Mouse (Mus musculus) gastrocnemius, adult 2 months (tissue): ENCODE measurements around the gene Foxg1. TPM values are rescaled to one million over a fixed set of nuclear protein-coding genes. Genes with fewer than 3 reads are reported as not detected.

Source experiments
- DNase-seq: peaks from one replicate; pipeline ENCODE4 v3.0.0; 2022
- H3K27ac ChIP-seq: fragments of 200-600 bp; 2 replicates; pipeline ENCODE4 v1.8.1; 2022; ENCODE audit warnings: mild to moderate bottlenecking
- H3K4me3 ChIP-seq: fragments of 200-600 bp; 2 replicates; pipeline ENCODE4 v1.8.1; 2022; ENCODE audit warnings: mild to moderate bottlenecking, moderate library complexity
- CTCF ChIP-seq: fragments of 200-600 bp; IDR thresholded peaks from 2 replicates; pipeline ENCODE4 v1.8.1; 2022; ENCODE audit warnings: antibody characterized with exemption, mild to moderate bottlenecking, moderate library complexity
- intact Hi-C: fragments of 180-260 bp; cut with DNase I; formaldehyde crosslinking; loops from one replicate; pipeline ENCODE4 v1.15.1; 2025
- total RNA-seq, 2 experiments: library from RNA; stranded (reverse); gene quantifications; 2 replicates each; pipeline ENCODE4 v1.2.3; 2021

The Foxg1 gene
- total RNA-seq, 2 experiments from 2014 or later = not detected

GRCm38 (mm10) chr12:49400036-49400852 lies 17.8 kb downstream of the Foxg1 start:
- no peak overlapping the region for H3K27ac ChIP-seq
- no peak for DNase-seq
- H3K4me3 ChIP-seq = no peak overlapping the region
- intact Hi-C loops = no loop called here
- no peak for TF ChIP-seq CTCF

GRCm38 (mm10) chr12:49400853-49401118 lies 18.3 kb downstream of the Foxg1 start:
- no peak for DNase-seq
- no peak for TF ChIP-seq CTCF
- intact Hi-C loops = no loop called here
- Histone ChIP-seq H3K4me3 (peak overlapping the region; percentile 57), H3K27ac (no peak overlapping the region)

- no peak for TF ChIP-seq CTCF
- peak overlapping the region; percentile 57 for H3K4me3 ChIP-seq
- DNase-seq = no peak
- intact Hi-C loops = no loop called here
- H3K27ac ChIP-seq = no peak overlapping the region
Observed at GRCm38 (mm10) chr12:49401119-49401795, 18.8 kb downstream of the Foxg1 start.

GRCm38 (mm10) chr12:49401796-49402130 lies 19.3 kb downstream of the Foxg1 start:
- peak overlapping the region; percentile 57 for H3K4me3 ChIP-seq
- no peak for DNase-seq
- H3K27ac ChIP-seq = no peak overlapping the region
- intact Hi-C loops = no loop called here
- no peak for TF ChIP-seq CTCF

GRCm38 (mm10) chr12:49409833-49410232 lies 27.4 kb downstream of the Foxg1 start:
- intact Hi-C loops = no loop called here
- no peak for TF ChIP-seq CTCF

GRCm38 (mm10) chr12:49417963-49418362 lies 35.5 kb downstream of the Foxg1 start:
- intact Hi-C loops = no loop called here
- Histone ChIP-seq H3K27ac (no peak overlapping the region), H3K4me3 (no peak overlapping the region)
- no peak for DNase-seq
- TF ChIP-seq CTCF = no peak

More at GRCm38 (mm10) chr12:49409833-49410232, 27.4 kb downstream of the Foxg1 start:
- H3K27ac ChIP-seq = no peak overlapping the region
- DNase-seq = no peak
- H3K4me3 ChIP-seq = no peak overlapping the region

Other genes starting within 250 kb of the Foxg1 start
- gene Gm43517, start 2.5 kb downstream of the Foxg1 start, total RNA-seq = not detected